Mouse (Mus musculus): ENCODE measurements around the gene Ppm1l.

Gene Ppm1l

GRCm38 (mm10) chr3:69333819-69334218, 17.2 kb downstream of the Ppm1l start:
- no peak for DNase-seq (ENCODE audit: low read depth, low spot score)

GRCm38 (mm10) chr3:69340486-69340885, 23.8 kb downstream of the Ppm1l start:
- DNase-seq (ENCODE audit: low read depth, low spot score) = no peak

DNA sequence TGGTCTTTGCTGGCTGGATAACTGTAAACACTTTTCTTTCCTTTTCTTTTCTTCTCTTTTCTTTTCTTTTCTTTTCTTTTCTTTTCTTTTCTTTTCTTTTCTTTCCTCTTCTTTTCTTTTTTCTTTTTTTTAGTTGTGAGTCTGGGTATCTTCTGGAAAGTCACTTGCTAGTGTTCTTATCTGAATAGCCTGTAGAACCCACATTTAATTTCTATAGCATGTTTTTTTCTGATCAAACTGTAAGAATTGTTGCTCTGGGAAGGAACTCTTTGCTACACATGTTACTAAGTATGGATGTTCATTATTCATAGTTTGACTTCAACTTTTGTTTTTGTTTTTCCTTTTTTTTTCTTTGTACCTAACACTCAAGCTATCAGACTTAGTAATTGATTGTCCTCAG, 24.3 kb downstream of the Ppm1l start:
- DNase-seq (ENCODE audit: low read depth, low spot score) = no peak

- no peak for DNase-seq (ENCODE audit: low read depth, low spot score)
These were observed 24.9 kb downstream of the Ppm1l start for GRCm38 (mm10) chr3:69341514-69341913.

GRCm38 (mm10) chr3:69342247-69342921, 25.7 kb downstream of the Ppm1l start:
- peak; percentile 11 for DNase-seq (ENCODE audit: low read depth, low spot score)

DNA sequence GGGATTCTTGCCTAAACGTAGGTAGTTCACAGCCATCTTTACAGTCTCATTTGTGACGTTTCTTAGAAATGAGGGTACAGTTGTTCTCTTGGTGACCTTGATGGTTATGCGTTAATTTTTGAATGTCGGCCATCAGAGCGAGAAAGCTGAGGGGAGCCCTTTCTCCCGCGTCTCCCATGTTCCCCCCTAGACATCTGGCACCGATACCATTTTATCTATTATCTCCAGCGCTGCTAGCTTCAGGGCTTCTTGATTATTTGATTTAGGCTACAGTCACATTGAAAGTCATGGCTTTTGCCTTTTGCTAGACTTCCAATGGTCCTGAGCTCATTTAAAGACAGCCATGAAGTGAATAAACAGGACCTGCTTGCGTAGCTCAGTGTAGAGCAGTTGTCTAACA, 26.5 kb downstream of the Ppm1l start:
- no peak for DNase-seq (ENCODE audit: low read depth, low spot score)

DNA sequence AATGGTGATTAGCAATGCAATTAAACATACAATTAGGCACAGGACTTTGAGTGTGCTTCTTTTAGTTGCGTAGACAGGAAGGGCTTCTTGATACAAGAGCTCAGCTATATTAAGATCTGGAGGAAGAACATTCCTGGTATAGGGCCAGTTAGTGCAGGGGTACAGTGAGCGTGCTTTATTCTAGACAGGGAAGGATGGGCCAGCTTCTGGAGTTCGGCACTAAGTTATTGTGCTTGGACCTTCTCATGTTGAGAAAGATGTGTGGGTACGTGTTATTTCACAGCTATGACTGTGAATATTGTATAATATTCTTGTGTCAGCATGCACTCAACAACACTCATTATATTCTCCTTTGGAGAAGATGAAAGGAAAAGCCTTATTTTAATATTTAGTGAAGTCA, 29.9 kb downstream of the Ppm1l start:
- DNase-seq (ENCODE audit: low read depth, low spot score) = no peak

DNA sequence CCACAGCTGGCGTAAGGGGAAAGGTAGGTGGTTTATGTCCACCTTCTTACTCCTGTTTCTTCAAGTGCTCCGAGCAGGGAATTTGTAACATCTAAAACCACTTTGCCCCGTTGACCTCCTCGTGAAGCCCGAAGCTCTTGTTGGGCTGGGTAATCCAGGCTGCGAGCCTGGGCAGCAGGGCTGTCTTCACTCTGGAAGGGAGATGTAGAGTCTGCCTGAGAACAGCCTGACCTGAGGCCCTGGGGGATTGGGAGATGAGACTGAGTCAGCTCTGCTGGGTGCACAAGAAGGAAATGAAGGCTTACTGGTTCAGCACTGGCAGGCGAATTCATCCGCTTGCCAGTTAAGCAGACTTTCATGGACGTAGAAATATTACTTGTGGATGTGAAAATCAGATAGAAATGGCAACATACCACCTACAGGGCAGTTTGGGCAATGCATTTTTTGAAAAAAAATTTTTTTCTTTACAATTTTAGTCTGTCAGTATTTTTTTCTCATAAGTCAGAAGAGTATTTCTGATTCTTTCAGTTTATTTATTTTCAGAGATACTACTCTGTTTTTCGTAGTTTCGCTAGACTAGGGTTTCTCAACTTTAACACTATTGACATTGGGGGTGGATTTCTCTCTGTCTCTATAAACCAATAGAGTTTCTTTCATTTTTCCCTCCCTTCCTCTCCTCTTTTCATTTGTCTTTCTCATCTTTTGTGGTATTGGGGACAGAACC, 31.7 kb downstream of the Ppm1l start:
- DNase-seq (ENCODE audit: low read depth, low spot score) = peak; percentile 29

DNA sequence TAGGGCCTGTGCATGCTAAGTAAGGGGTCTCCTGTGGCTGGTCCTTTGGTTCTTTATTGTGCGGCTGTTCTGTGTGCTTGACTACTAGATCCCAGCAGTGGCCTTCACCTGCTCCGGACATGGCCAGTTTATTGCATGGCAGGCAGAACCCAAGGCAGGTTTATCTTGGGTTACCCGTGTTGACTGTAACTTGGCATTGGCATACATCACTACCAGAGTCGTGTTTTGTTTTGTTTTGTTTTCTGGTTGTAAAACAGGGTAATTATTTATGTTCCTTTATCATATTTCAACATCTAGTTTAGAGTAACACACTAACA, 32.2 kb downstream of the Ppm1l start:
- DNase-seq (ENCODE audit: low read depth, low spot score) = no peak

DNA sequence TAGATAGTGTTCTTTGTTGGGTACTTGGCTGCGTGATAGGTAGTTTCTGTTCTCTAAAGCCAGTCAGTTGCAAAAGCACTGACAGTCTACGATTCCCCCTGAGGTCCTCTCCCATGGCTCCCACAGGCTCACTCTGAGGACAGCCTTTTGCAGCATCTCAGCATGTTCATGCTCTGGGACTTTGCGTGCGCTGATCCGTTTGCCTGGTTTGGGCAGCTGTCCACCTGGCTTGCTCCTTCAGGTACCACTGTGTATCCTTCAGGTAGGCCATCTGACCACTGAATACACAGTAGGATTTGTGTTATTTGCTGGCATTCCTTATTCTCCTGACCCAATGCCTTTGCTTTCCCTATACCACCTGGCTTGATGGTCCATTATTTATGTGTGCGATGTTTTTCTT, 33.3 kb downstream of the Ppm1l start:
- DNase-seq (ENCODE audit: low read depth, low spot score) = no peak

DNA sequence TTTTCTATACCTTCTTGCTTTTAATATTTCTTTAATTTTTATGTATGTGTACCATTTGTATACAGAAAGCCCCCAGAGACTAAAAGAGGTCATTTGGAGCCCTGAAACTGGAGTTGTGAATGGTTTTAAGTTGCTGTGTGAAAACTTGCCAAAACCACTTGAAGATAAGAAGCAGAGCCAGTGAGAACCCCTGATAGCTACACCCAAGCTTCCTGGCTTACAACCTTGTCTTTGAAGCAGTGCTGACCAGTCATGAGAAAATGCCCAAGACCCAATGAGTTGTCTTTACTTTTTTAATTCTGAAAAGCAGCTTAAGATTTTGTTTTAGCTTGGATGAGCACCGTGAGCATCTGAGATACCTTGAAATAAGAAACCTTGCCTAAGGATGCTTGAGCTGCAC, 35.5 kb downstream of the Ppm1l start:
- no peak for DNase-seq (ENCODE audit: low read depth, low spot score)

- DNase-seq (ENCODE audit: low read depth, low spot score) = no peak
These were observed 38.0 kb downstream of the Ppm1l start for GRCm38 (mm10) chr3:69354681-69355080.

- DNase-seq (ENCODE audit: low read depth, low spot score) = no peak
These were observed 39.5 kb downstream of the Ppm1l start for GRCm38 (mm10) chr3:69356078-69356665.

DNA sequence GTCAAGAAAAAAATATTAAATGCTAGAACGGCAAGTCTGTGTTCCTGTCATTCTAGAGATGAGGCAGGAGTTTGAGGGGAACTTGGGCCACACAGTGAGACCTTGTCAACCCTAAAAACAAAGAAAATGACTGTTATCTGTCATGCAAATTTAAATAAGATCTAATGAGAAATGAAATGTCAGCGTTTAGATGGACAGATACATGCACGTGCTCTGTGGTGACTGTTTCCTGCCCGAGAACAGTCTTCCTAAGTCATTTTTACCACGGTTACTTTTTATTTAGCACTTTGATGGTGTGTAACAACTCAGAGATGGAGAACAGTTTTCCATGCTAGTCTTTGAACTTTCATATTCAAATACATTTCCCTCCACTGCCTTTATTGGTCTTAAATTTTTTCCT, 40.1 kb downstream of the Ppm1l start:
- peak; percentile 42 for DNase-seq (ENCODE audit: low read depth, low spot score)

DNA sequence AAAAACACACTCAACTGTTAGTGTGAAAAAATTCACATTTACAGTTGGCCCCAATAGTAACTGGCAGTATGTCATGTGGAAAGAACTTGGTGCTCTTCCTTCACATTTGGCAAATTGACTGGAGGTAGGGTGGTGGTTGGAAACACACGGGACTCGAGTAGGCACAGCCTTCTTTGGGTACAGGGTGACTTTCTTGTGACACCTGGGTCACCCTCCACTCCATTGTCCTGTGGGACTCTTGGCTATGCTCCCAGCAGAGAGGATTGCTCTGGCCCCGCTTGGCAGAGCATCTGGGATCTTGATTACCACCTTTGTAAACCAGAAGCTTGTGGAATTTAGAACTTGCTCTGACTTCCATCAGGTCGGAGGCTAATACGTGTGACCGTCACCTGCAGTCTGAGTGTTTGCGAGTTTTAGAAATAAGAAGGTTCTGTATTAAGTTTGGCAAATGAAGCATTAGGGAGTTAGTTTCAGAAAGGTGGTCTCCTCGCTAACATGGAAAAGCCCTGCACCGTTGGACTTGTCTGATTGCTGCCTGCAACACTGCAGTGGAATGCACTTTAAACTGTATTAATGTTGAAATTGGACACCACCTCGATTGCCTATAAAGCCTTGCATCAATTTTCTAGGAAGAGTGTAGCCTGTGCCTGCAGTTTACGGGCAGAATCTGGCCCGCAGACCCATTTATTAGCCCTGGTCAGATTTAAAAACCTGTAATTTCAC, 41.4 kb downstream of the Ppm1l start:
- no peak for DNase-seq (ENCODE audit: low read depth, low spot score)

GRCm38 (mm10) chr3:69358620-69358964, 41.9 kb downstream of the Ppm1l start:
- DNase-seq (ENCODE audit: low read depth, low spot score) = no peak

DNA sequence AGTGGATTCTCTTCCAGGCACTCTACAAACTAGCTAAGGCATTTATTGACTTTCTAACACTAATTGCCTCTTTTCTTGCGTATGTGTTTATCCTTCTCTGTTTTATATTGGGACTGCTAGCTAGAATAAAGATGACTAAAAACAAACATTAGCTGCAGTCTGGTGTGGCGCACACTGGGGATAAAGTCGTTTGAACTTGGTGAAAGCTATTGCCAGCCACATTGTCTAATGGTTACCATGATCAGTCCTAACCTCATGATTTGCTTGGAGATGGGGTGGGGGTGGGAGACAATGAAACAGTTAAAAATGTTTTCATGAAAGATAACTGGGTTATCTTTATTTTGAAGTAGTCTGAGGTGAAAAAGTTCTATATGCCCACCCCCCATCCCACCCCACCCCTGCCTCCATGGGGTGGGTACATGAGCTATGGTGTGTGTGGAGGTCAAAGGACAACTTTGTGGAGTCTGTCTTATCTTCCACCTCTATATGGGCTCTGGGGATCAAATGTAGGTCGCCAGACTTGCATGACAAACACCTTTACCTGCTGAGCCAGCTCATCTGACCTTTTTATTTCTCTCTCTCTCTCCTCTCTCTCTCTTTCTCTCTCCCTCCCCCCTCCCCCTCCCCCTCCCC, 43.7 kb downstream of the Ppm1l start:
- DNase-seq (ENCODE audit: low read depth, low spot score) = no peak

DNA sequence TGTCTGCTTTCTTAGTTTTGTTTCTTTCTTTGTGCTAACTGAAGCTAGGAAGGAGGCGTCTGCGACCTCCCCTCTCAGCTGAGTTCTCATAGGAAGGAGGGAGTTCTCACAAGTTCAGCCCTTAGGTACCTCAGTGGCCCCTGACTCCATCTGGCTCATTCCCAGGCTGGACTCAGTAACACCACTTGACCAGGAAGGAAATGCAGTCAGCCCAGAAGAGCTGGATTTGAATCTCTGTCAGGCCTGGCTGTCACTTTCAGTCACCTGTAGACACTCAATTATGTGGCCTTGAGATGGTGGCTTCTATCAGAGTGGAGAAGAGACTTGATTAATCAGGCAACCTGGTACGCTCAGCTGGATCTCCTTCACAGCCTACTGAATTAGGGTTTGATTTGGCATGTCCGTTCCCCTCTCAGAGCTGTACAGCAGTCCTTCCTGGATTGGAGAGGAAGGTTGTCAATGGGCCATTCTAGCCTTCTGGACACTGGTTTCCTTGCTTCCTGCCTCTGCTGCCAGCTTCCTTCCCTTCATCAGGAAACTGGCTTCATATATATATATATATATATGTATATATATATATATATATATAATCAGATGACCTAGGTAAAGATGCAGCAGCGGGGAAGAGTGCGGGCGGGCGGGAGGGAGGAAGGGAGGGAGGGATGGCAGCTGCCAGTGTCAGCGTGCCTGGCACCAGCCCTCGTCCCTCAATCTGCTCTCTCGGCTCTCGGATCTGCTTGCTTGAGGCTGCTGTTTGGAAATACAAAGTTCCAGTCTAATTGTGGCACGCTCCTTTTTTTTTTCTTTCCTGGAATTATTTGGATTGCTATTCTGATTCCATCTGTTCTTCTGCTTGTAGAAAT, 45.1 kb downstream of the Ppm1l start:
- DNase-seq (ENCODE audit: low read depth, low spot score) = no peak

GRCm38 (mm10) chr3:69362350-69362790, 45.7 kb downstream of the Ppm1l start:
- no peak for DNase-seq (ENCODE audit: low read depth, low spot score)

- DNase-seq (ENCODE audit: low read depth, low spot score) = no peak
These were observed 46.2 kb downstream of the Ppm1l start for GRCm38 (mm10) chr3:69362906-69363305.

DNA sequence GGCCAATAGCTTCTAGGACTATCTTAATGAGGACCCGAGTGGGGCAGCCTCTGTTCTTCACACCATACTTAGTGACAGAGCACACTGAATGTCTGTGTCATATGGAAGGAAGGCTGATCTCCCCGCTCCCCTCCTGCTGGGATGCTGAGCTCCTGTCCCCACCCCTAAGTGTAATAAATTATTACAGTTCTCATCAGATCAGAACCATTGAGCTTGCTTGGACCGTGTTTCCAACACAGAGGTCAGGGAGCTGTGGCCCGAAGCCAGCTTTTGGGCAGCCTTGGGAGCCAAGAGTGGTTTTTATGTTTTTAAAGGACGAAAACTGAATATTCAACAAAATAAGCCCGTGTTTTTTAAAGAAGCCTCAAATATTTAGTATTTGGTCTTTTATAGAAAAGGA, 47.5 kb downstream of the Ppm1l start:
- no peak for DNase-seq (ENCODE audit: low read depth, low spot score)

All from CD4-positive, CD25-positive, alpha-beta regulatory T cell, adult 2 months (primary cell).